Mouse (Mus musculus): ENCODE data around the gene Rap1gds1. TPM values are rescaled to one million over a fixed set of nuclear protein-coding genes. Genes with fewer than 3 reads are reported as not detected.

Gene Rap1gds1
- polyA plus RNA-seq, 1 experiment, result 40.1 TPM

GRCm38 (mm10) chr3:138936780-138937179 is 138.2 kb downstream of the Rap1gds1 start:
- H3K4me3 ChIP-seq, result no peak overlapping the region
- no peaks in the 10 kb centered on the region for H3K79me2 ChIP-seq (ENCODE audit: control insufficient read depth, insufficient read depth)
- TF ChIP-seq POLR2AphosphoS2 (IDR thresholded peaks at IDR 0.05; ENCODE audit: insufficient read length, low read depth) (no peak), MYOD1 (IDR thresholded peaks at IDR 0.05; ENCODE audit: control insufficient read depth in 1 of 3, insufficient read length in 2 of 3, low read depth in 2 of 3) (no peak), E2F4 (IDR thresholded peaks at IDR 0.05; ENCODE audit: insufficient read depth) (no peak), MAX (IDR thresholded peaks at IDR 0.05; ENCODE audit: low read depth) (no peak), CEBPB (IDR thresholded peaks at IDR 0.05; ENCODE audit: insufficient read depth, poor library complexity, severe bottlenecking) (no peak), MYOG (IDR thresholded peaks at IDR 0.05; ENCODE audit: control insufficient read depth in 1 of 3, insufficient read depth in 1 of 3, insufficient read length in 2 of 3, low read depth in 2 of 3) (no peak), POLR2A (IDR thresholded peaks at IDR 0.05; ENCODE audit: insufficient read length, low read depth) (no peak), TCF12 (IDR thresholded peaks at IDR 0.05; ENCODE audit: insufficient read depth, poor library complexity, severe bottlenecking) (no peak), TCF3 (IDR thresholded peaks at IDR 0.05; ENCODE audit: insufficient read length, low read depth) (no peak), SRF (IDR thresholded peaks at IDR 0.05; ENCODE audit: control insufficient read depth, insufficient read length, low read depth) (no peak), REST (IDR thresholded peaks at IDR 0.05; ENCODE audit: insufficient read depth, insufficient read length) (no peak), USF1 (IDR thresholded peaks at IDR 0.05; ENCODE audit: low read depth) (no peak)
- H3K27me3 ChIP-seq (ENCODE audit: control insufficient read depth, insufficient read depth, insufficient read length), result no peaks in the 10 kb centered on the region
- H3K4me2 ChIP-seq (ENCODE audit: low read depth), result no peak overlapping the region
- H3K36me3 ChIP-seq (ENCODE audit: control insufficient read depth, insufficient read depth), result no peaks in the 10 kb centered on the region
- H3ac ChIP-seq (ENCODE audit: control insufficient read depth, insufficient read length), result no peak overlapping the region

DNA sequence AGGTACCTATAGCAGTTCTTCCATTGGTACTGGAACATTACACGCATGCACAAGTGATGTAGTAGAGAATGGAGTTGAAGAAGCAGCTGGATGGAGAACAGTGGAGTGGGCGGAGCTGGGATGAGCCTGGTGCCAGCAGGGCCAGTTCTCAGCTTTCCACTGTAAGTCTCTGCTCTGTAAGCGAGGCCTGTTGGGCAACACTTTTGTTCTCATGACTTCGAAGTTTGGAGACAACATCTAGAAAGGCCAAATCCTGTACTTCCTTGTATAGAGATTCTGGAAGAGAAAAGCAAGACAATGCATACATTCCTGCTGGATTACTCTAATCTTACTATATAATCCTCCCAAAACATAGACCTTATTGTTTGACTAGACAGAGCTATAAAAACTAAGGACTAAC is 147.6 kb downstream of the Rap1gds1 start:
- no peak for TF ChIP-seq E2F4 (IDR thresholded peaks at IDR 0.05; ENCODE audit: insufficient read depth)
- no peak for TF ChIP-seq MYOG (IDR thresholded peaks at IDR 0.05; ENCODE audit: control insufficient read depth in 1 of 3, insufficient read depth in 1 of 3, insufficient read length in 2 of 3, low read depth in 2 of 3)
- no peak for TF ChIP-seq CEBPB (IDR thresholded peaks at IDR 0.05; ENCODE audit: insufficient read depth, poor library complexity, severe bottlenecking)
- TF ChIP-seq MYOD1 (IDR thresholded peaks at IDR 0.05; ENCODE audit: control insufficient read depth in 1 of 3, insufficient read length in 2 of 3, low read depth in 2 of 3), result no peak
- no peak for TF ChIP-seq POLR2A (IDR thresholded peaks at IDR 0.05; ENCODE audit: insufficient read length, low read depth)
- TF ChIP-seq TCF3 (IDR thresholded peaks at IDR 0.05; ENCODE audit: insufficient read length, low read depth), result no peak

DNA sequence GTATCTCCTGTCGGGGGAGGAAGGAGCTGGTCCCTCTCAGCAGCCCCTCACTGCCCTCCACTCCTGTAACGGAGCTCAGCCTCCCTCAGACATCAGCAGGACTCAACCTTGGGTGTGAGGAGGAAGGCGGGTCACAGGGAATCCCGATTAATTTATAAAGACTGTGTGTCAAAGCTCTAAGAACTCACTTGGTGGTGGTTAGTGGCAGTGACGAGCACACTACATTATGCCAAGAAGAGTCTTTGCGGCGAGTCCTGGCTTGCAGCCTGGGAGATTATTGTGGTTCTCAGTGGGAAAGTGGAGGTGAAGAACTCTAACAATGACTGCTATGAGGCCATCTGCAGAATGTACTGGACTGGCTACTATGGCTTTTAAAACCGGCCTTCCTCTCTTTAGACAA is 148.8 kb downstream of the Rap1gds1 start:
- Histone ChIP-seq H3K79me2 (ENCODE audit: control insufficient read depth, insufficient read depth) (no peaks in the 10 kb centered on the region), H3K27me3 (ENCODE audit: control insufficient read depth, insufficient read depth, insufficient read length) (no peaks in the 10 kb centered on the region), H3K4me2 (ENCODE audit: low read depth) (no peak overlapping the region), H3ac (ENCODE audit: control insufficient read depth, insufficient read length) (no peak overlapping the region), H3K36me3 (ENCODE audit: control insufficient read depth, insufficient read depth) (peaks cover 23% of the 10 kb centered on the region), H3K4me3 (no peak overlapping the region)
- TF ChIP-seq POLR2A (IDR thresholded peaks at IDR 0.05; ENCODE audit: insufficient read length, low read depth) (no peak), MAX (IDR thresholded peaks at IDR 0.05; ENCODE audit: low read depth) (no peak), POLR2AphosphoS2 (IDR thresholded peaks at IDR 0.05; ENCODE audit: insufficient read length, low read depth) (no peak), E2F4 (IDR thresholded peaks at IDR 0.05; ENCODE audit: insufficient read depth) (no peak), MYOG (IDR thresholded peaks at IDR 0.05; ENCODE audit: control insufficient read depth in 1 of 3, insufficient read depth in 1 of 3, insufficient read length in 2 of 3, low read depth in 2 of 3) (no peak), USF1 (IDR thresholded peaks at IDR 0.05; ENCODE audit: low read depth) (no peak), REST (IDR thresholded peaks at IDR 0.05; ENCODE audit: insufficient read depth, insufficient read length) (no peak), MYOD1 (IDR thresholded peaks at IDR 0.05; ENCODE audit: control insufficient read depth in 1 of 3, insufficient read length in 2 of 3, low read depth in 2 of 3) (no peak), CEBPB (IDR thresholded peaks at IDR 0.05; ENCODE audit: insufficient read depth, poor library complexity, severe bottlenecking) (no peak)

More for the DNA sequence above, 147.6 kb downstream of the Rap1gds1 start:
- no peak overlapping the region for H3K4me3 ChIP-seq
- no peak overlapping the region for H3K4me2 ChIP-seq (ENCODE audit: low read depth)
- H3K79me2 ChIP-seq (ENCODE audit: control insufficient read depth, insufficient read depth), result no peaks in the 10 kb centered on the region
- H3K36me3 ChIP-seq (ENCODE audit: control insufficient read depth, insufficient read depth), result peaks cover 23% of the 10 kb centered on the region
- no peak overlapping the region for H3ac ChIP-seq (ENCODE audit: control insufficient read depth, insufficient read length)
- H3K27me3 ChIP-seq (ENCODE audit: control insufficient read depth, insufficient read depth, insufficient read length), result no peaks in the 10 kb centered on the region

DNA sequence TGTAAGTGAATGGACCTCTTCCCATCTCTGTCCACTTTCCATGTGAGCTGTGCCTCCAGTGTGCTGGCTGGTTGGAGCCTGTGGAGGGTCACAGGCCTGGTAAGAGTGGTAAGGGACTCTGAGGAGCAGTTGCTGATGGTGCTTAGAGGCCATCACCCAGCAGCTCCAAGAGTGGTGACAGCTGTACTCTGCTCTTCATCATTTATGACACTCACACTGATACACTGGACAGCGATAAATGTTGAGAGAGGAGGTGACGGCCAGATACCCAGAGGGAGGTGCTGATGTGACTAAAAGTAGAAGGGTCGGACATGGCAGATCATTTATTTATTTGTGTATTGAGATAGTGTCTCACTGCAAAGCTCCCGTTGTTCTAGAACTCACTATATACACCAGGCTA is 156.8 kb downstream of the Rap1gds1 start:
- Histone ChIP-seq H3K4me3 (no peak overlapping the region), H3K27me3 (ENCODE audit: control insufficient read depth, insufficient read depth, insufficient read length) (no peaks in the 10 kb centered on the region)
- no peak for TF ChIP-seq MYOG (IDR thresholded peaks at IDR 0.05; ENCODE audit: control insufficient read depth in 1 of 3, insufficient read depth in 1 of 3, insufficient read length in 2 of 3, low read depth in 2 of 3)
- no peak for TF ChIP-seq MAX (IDR thresholded peaks at IDR 0.05; ENCODE audit: low read depth)
- TF ChIP-seq POLR2A (IDR thresholded peaks at IDR 0.05; ENCODE audit: insufficient read length, low read depth), result no peak
- no peak for TF ChIP-seq USF1 (IDR thresholded peaks at IDR 0.05; ENCODE audit: low read depth)
- no peak for TF ChIP-seq E2F4 (IDR thresholded peaks at IDR 0.05; ENCODE audit: insufficient read depth)
- TF ChIP-seq SRF (IDR thresholded peaks at IDR 0.05; ENCODE audit: control insufficient read depth, insufficient read length, low read depth), result no peak
- no peak for TF ChIP-seq CEBPB (IDR thresholded peaks at IDR 0.05; ENCODE audit: insufficient read depth, poor library complexity, severe bottlenecking)
- no peak for TF ChIP-seq REST (IDR thresholded peaks at IDR 0.05; ENCODE audit: insufficient read depth, insufficient read length)
- TF ChIP-seq POLR2AphosphoS2 (IDR thresholded peaks at IDR 0.05; ENCODE audit: insufficient read length, low read depth), result no peak
- TF ChIP-seq TCF12 (IDR thresholded peaks at IDR 0.05; ENCODE audit: insufficient read depth, poor library complexity, severe bottlenecking), result no peak
- no peak for TF ChIP-seq TCF3 (IDR thresholded peaks at IDR 0.05; ENCODE audit: insufficient read length, low read depth)

DNA sequence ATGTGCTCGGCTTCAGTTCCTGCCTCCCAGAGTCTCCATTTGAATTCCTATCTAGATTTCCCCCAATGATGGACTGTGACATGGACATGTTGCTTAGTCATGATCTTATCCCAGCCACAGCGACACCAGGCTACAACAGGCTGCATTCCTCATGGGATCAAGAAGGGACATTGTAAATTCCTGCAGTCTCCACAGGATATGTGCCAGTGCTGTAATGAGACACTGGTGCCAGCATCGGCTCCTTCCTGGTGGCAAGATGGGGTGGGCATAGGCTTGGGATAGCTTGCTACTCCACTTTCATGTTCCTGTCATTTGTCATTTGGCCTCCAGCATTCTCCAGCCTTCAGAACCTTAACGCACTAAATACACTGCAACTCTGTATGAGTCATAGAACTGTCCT is 158.0 kb downstream of the Rap1gds1 start:
- Histone ChIP-seq H3K36me3 (ENCODE audit: control insufficient read depth, insufficient read depth) (no peaks in the 10 kb centered on the region), H3K4me2 (ENCODE audit: low read depth) (peak overlapping the region; percentile 12), H3K27me3 (ENCODE audit: control insufficient read depth, insufficient read depth, insufficient read length) (no peaks in the 10 kb centered on the region), H3K79me2 (ENCODE audit: control insufficient read depth, insufficient read depth) (no peaks in the 10 kb centered on the region), H3ac (ENCODE audit: control insufficient read depth, insufficient read length) (no peak overlapping the region), H3K4me3 (no peak overlapping the region)
- TF ChIP-seq SRF (IDR thresholded peaks at IDR 0.05; ENCODE audit: control insufficient read depth, insufficient read length, low read depth), result no peak
- TF ChIP-seq POLR2AphosphoS2 (IDR thresholded peaks at IDR 0.05; ENCODE audit: insufficient read length, low read depth), result no peak
- TF ChIP-seq TCF3 (IDR thresholded peaks at IDR 0.05; ENCODE audit: insufficient read length, low read depth), result no peak
- TF ChIP-seq E2F4 (IDR thresholded peaks at IDR 0.05; ENCODE audit: insufficient read depth), result no peak
- no peak for TF ChIP-seq TCF12 (IDR thresholded peaks at IDR 0.05; ENCODE audit: insufficient read depth, poor library complexity, severe bottlenecking)
- TF ChIP-seq USF1 (IDR thresholded peaks at IDR 0.05; ENCODE audit: low read depth), result no peak
- TF ChIP-seq CEBPB (IDR thresholded peaks at IDR 0.05; ENCODE audit: insufficient read depth, poor library complexity, severe bottlenecking), result no peak
- TF ChIP-seq MAX (IDR thresholded peaks at IDR 0.05; ENCODE audit: low read depth), result no peak
- no peak for TF ChIP-seq POLR2A (IDR thresholded peaks at IDR 0.05; ENCODE audit: insufficient read length, low read depth)
- no peak for TF ChIP-seq MYOD1 (IDR thresholded peaks at IDR 0.05; ENCODE audit: control insufficient read depth in 1 of 3, insufficient read length in 2 of 3, low read depth in 2 of 3)
- TF ChIP-seq REST (IDR thresholded peaks at IDR 0.05; ENCODE audit: insufficient read depth, insufficient read length), result no peak
- no peak for TF ChIP-seq MYOG (IDR thresholded peaks at IDR 0.05; ENCODE audit: control insufficient read depth in 1 of 3, insufficient read depth in 1 of 3, insufficient read length in 2 of 3, low read depth in 2 of 3)

More for the DNA sequence above, 156.8 kb downstream of the Rap1gds1 start:
- Histone ChIP-seq H3K36me3 (ENCODE audit: control insufficient read depth, insufficient read depth) (no peaks in the 10 kb centered on the region), H3K79me2 (ENCODE audit: control insufficient read depth, insufficient read depth) (no peaks in the 10 kb centered on the region), H3ac (ENCODE audit: control insufficient read depth, insufficient read length) (no peak overlapping the region), H3K4me2 (ENCODE audit: low read depth) (no peak overlapping the region)

Data from myocyte (in vitro differentiated cells).